Mouse (Mus musculus): ENCODE results near the gene Fign.

Gene Fign

GRCm38 (mm10) chr2:64048142-64048541, 49.7 kb downstream of the Fign start:
- no peak for DNase-seq (ENCODE audit: low read depth)

- no peak for DNase-seq (ENCODE audit: low read depth)
Measured at GRCm38 (mm10) chr2:64043099-64043498, 54.7 kb downstream of the Fign start.

DNA sequence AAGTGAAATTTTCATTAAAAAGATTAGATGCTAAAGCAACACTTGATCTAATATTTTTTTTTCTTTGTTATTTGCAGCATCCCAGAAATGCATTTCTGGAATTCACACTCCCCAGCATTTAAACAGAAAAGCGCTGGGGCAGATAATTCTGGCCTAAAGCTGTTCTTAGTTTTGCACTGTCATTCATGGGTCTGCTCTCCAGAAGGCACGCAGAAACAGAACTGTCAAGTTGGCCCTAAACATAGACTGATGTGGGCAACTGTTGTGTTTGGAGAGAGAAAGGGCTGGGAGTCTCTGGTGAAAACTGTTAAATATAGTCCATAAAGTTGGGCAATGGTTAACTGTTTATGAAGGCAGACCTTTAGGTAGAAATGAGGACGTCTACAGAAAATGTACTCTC, 62.4 kb downstream of the Fign start:
- DNase-seq (ENCODE audit: low read depth), result no peak

- no peak for DNase-seq (ENCODE audit: low read depth)
Measured at GRCm38 (mm10) chr2:64033871-64034270, 64.0 kb downstream of the Fign start.

- DNase-seq (ENCODE audit: low read depth), result no peak
Measured at GRCm38 (mm10) chr2:64025961-64026360, 71.9 kb downstream of the Fign start.

DNA sequence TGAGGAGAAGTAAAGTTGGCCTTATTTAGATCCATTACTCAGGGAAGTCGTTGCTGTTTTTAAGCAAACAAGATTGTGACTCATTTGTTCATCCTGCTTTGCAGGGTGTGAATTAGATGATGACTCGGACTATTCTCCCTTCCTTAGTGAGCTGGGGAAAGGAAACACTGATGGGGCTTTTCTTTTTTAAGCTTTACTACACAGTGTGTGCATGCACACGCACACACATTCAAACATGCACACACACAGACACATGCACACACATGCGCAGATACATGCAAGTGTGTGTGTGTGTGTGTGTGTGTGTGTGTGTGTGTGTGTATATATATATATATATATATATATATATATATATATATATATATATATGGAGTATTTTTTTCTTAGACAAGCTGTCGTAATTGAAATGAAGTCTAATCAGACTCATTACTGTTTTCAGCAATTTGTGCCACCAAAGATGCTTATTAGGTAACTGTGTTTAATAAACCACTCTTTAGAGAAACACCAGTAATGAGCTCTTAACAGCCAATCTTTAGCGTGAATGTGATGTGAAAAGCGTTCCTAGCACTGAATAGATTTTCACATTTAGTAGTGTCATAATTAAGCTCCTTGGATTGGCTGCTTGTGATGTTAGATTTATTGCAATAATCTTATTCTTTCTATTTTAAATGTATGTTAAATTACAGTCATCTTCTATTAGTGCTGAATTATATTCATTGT, 103.4 kb downstream of the Fign start:
- no peak for DNase-seq (ENCODE audit: low read depth)

DNA sequence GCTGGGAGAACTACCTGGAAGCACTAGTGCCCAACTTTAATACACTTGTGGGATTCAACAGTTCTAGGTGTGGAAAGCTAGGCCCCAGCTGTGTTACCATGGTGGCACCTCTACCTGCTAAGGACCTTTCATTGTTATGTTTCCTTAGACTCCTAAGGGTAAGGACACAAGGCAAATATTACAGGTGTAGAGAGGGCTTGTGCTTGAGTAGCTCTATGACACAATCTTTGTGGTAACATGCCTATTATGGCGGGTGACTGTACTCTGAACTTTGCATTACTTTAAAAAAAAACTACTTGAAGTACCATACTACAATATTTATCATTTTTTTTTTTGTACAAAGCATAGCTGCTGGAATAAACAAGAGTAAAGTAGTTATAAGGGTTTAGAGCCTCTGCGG, 112.4 kb downstream of the Fign start:
- no peak for DNase-seq (ENCODE audit: low read depth)

GRCm38 (mm10) chr2:63982351-63982751, 115.5 kb downstream of the Fign start:
- DNase-seq (ENCODE audit: low read depth), result no peak

- no peak for DNase-seq (ENCODE audit: low read depth)
Measured at GRCm38 (mm10) chr2:63981449-63981848, 116.4 kb downstream of the Fign start.

- DNase-seq (ENCODE audit: low read depth), result no peak
Measured at GRCm38 (mm10) chr2:63969633-63970032, 128.2 kb downstream of the Fign start.

DNA sequence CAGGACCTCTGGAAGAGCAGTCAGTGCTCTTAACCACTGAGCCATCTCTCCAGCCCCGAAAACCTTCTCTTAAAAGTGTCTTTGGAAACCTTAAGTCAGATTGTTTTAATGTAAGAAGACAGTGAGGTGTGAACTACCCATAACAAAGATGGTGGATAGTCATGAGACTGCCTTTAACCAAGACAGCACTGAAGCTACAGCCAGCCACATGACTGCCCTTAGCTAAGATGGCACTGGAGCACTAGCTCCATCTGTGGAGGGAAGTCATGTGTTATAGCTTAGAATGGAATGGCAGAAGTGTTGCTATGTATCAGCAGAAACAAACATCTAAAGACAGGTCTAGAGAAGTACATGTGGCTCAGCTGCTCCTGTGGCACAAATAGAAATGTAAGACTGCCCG, 166.8 kb downstream of the Fign start:
- no peak for DNase-seq (ENCODE audit: low read depth)

DNA sequence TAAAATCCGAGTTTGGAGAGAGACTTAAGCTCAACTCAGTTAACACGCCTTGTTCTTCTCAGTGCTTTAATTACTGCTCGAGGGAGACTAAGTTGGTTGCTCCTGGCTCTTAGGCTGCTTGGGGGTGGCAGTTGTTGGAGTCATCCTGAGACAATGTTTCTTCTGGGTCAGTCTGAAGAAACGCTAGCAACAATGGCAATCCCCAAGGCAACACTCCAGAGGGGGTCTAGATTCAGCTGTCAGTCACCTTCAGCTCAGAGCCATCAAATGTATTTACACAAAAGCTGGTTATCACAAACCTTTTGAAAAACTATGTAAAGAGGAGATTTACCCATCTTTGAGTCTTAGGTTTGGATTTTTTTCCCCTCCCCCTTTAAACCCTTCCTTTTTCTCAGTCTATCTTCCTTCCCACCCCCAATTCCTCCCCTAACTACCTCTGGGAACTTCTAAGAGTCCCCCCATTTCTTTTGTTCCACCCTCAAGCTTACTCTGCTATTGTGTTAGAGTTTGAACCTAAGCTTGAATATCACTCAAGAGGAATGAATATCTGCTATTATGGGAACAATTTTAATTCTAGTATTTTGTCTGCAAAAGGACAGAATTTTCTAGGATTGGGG, 171.2 kb downstream of the Fign start:
- no peak for DNase-seq (ENCODE audit: low read depth)

DNA sequence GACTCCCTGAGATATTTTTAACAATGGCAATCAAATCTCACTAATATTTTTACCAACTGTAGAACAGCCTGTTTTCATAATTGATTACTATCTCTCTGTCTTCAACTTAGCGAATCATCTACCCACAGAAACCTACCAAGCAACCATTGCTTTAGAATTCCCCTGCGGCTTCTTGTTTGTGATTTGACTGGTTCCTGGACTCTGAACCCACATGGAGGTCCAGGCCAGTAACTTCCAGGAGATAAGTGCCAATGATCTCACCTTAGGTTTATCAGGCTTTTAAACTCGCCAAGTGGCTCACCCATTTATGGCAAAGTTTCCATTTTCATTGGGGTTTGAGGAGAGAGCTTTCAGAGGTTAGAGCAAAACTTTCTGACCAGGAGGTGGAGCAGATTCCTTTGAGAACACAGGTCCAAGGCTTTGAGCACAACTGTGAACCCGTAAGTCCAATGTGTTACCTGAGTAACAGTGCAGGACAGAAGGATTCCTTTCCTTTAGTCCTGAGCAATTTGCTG, 172.1 kb downstream of the Fign start:
- DNase-seq (ENCODE audit: low read depth), result no peak
